Mouse (Mus musculus): ENCODE measurements at regions not wholly inside any gene's neighbourhood (a gene's known extent, or its start where the extent isn't known, plus 50 kb on each side); places are given as distances from the start of the nearest gene placed in this dataset.

DNA sequence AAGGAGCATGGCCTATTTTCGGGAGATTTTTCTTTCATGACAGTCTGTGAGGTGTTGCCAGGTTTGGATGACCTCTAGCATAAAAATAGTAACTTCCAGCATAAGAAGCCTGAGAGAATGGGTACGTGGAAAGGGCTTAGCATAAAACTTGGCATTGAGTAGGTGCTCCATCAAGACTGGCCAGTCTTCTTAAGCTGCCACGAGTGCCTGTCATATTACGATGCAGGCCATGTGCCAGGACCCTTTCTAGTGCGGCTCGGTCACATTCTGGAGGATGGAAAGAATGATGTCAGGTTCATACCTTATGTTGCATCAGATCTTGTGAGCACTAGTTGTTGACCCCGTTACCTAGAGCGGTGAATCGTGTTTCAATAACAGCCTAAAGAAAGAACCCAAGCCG lies 311.0 kb downstream of the Ttll7 start:
- TF ChIP-seq CTCF (IDR thresholded peaks at IDR 0.05; ENCODE audit: low read depth) = no peak
- TF ChIP-seq EP300 (optimal IDR thresholded peaks at IDR 0.05) = no peak
